Mouse (Mus musculus) right cerebral cortex, postnatal 14 days (tissue): ENCODE measurements around the gene Arhgef3.

ENCODE experiments used
- DNase-seq: peaks from one replicate; pipeline ENCODE4 v3.0.0; 2022

The Arhgef3 gene

DNA sequence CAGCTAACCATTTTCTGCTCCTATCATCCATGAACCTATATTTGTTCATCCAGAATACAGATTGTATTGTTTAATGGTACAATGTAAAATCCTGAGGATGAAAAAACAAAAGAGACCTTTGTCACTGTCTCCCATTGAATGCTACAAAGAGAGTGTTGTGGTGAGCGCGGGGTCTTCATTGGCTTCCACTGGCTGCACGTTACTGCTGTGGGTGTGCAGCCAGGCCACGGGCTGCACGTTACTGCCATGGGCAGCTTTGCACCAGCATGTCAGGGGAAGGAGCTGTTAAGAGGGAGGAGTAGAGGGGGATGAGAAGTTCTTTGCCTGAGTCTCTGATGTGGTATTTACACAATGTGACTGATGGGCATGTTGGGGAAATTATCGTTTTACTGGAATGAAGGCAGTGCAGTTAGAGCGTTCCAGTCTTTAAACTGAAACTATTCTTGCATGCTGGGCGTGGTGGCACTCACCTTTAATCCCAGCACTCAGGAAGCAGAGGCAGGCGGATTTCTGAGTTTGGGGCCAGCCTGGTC is 277.1 kb downstream of the Arhgef3 start:
- DNase-seq = no peak

DNA sequence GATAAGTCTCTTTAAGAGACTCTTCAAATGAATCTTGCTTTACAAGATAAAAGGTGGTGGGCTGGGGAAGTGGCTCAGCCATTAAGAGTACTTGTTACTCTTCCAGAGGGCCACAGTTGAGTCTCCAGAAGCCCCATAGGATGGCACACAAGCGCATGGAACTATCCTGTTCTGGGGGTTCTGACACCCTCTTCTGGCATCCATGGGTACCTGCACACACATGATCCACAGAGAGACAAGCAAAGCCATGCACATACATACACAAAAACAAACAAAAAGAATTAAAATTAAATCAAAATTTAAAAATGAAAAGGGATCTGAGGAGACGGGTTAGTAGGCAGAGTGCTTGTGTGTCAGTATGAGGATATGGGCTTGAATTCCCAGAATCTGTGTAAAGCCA is 278.0 kb downstream of the Arhgef3 start:
- no peak for DNase-seq

DNA sequence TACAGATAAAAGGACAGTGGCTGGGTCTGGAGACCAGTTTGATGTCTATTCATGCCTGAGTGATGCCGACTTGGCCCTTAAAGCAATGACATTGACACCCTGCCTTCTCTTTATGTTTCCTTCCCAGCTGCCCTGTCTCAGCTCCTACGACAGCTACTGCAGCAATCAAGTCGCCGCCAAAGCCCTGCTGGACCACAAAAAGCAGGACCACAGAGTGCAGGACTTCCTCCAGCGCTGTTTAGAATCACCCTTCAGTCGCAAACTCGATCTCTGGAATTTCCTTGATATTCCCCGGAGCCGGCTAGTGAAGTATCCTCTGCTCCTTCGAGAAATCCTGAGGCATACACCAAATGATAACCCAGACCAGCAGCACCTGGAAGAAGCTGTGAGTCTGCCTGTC is 279.1 kb downstream of the Arhgef3 start:
- DNase-seq = no peak

DNA sequence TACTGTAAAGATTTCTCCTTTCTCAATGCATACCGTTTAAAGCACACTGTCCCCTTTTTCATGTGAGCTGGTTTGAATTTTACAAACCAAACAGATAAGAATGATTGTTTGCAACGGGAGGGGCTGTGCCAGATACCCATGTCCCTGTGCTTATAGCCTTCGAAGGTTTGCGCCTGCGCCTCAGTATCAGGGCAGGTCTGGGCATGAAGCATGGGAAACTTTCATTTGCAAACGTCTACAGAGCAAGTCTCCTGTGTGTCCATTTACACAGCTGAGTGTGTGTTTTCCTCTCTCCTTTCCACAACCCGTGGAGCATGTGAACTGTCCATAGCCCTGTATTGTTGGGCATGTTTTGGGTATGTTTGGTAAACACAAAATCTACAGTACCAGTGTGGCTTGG is 281.7 kb downstream of the Arhgef3 start:
- DNase-seq = no peak

DNA sequence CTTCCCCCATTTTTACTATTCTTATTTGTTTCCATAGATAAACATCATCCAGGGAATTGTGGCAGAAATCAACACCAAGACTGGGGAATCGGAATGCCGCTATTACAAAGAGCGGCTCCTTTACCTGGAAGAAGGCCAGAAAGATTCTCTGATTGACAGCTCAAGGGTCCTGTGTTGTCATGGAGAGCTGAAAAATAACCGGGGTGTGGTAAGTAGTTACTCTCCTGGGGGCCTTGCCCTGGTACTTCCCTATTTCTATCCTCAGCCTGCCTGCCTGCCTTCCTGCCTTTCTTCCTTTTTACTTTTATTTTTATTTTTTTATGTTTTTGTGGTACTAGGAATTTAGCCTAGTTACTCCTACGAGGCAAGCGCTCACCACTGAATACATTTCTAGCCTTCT is 282.8 kb downstream of the Arhgef3 start:
- DNase-seq = no peak

DNA sequence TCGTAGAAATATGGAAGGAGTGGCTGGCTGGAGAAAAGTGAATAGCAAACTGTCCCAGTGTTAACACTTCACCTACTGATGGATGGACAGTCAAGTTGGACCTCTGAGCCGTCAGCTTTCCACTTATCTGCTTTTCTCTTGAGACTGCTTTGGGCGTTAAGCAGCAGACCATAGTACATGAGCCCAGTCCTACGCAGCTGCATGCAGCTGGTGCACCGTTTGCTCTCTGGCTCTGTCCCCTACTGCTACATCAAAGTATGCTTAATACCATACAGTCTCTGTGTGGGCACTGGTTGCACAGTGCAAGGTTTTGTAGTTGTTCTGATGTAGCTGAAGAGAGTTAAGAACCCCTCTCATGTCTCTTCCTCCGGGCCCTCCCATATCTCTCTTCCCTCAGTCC is 285.8 kb downstream of the Arhgef3 start:
- no peak for DNase-seq

DNA sequence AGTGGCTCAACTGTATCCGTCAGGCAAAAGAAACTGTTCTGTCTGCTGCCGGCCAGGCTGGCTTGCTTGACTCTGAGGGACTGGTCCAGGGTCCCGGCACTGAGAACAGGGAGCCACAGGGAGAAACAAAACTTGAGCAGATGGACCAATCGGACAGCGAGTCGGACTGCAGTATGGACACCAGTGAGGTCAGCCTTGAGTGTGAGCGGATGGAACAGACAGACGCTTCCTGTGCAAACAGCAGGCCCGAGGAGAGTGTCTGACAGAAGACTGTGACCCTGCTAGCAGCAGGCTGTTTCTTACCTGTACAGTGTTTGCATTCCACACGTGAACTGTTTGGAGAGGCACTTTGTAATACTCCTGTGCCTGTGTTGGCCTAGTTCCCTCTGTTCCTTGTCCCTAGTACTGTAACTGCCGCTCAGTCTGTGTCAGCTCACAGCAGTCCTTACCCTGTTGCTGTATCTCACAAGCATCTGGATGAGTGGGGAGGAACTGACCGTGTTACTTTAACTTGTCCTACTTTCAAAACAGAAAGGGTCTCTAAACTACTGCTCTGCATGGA is 287.1 kb downstream of the Arhgef3 start:
- no peak for DNase-seq

DNA sequence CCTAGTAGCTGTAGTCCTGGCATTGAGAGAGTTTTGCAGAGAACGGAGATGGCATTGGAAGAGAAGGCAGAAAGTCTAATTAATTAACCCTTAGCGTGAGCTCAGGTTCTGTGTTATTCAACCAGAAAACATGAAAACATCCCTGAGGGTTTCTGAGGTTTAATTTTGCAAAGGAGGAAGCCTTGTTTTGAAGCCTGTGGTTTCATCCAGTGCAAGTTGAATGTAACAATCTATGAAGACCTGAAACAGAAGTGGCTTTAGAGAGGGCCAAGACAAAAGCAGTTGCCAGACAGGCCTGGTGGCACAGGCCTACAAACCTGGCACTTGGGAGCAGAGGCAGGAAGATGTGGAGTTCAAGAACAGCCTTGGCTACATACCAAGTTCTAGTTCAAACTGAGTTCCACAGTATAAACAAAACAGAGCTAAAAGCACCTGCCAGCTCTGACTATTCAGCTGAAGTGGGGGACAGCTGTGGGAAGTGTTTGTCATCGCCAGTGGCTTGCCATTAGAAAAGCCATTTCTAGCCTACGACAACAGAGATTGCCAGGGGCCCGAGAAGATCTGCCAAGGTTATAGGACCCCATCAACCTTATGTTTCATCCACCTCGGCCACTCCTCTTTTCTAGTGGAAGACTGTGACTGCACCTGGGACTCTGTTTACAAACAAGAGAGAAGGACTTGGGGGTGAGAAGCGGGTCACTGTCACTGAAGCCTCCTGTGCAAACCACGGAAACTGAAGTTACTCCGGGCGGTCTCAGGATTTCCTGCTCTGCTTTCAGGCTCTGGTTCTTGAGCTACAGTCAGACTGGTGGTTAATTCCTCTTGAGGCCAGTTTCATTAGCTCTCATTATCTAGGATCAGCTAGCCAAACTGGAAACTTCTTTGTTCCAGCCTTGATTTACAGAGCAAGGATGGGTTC is 287.9 kb downstream of the Arhgef3 start:
- no peak for DNase-seq

DNA sequence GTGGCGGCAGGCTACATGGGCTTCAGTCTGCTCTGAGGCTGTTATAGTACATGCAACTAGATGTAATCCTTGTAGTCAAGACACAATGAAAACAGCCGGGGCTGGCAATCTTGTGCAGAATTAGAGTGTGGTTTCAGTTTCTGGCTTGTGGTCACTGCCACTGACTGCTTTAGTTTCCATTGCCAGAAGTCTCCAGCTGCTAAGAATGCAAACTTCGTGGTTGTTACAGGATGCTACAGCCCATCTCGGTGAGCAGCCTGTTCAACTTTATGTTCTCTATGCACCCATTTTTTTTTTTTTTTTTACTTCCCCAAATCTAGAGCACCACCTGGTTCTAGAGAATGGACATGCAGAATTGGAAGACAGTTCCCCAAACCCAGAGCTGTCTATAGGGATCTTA is 290.8 kb downstream of the Arhgef3 start:
- DNase-seq = no peak

DNA sequence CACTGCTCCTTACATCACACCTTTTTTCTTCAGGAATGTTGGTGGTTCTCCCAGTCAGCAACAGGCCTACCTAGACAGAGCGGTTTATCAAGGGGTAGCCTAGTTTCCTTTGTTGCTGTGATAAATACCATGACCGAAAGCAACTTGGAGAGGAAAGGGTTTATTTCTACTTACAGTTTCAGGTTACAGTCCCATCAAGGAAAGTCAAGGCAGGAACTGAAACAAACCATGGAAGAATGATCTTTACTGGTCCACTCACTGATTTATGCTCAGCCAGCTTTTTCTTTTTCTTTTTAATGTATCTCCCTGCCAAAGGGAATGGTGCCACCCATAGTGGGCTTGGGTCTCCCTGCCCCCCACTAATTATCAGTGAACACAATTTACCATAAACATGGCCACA is 291.2 kb downstream of the Arhgef3 start:
- DNase-seq = no peak

DNA sequence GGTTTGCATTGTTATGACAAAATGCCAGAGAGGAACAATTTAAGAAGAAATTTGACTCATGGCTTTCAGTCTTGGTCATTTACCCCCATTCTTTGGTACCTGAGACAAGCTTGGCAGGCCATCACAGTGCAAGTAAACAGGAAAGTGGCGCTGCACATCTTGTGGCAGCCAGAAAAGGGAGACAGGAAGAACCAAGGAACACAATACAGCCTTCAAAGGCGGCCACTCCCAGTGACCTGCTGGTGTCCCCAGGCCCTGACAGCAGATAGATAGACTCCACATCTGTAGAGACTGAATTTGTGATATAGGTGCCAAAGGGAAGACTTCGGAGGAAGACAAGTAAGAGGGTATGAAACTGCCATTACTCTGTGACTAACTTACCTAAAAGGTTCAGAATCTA is 293.5 kb downstream of the Arhgef3 start:
- no peak for DNase-seq

DNA sequence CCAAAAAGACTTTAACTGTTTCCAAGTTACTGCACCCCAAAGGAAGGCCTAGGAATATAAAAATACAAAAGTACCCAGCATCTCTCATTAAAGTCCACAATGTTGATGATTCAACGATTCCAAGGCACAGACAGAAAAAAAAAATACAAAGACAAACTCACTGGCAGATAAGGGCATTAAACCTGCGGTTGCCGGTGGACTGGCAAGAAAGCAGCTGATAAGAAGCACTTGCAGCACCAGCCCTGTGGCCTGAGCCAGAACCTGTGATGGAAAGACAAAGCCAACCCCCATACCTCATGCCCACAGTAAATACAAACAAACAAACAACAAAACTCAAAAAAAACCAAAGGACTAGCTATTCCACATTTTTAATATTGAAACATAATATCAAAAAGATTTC is 295.0 kb downstream of the Arhgef3 start:
- no peak for DNase-seq

DNA sequence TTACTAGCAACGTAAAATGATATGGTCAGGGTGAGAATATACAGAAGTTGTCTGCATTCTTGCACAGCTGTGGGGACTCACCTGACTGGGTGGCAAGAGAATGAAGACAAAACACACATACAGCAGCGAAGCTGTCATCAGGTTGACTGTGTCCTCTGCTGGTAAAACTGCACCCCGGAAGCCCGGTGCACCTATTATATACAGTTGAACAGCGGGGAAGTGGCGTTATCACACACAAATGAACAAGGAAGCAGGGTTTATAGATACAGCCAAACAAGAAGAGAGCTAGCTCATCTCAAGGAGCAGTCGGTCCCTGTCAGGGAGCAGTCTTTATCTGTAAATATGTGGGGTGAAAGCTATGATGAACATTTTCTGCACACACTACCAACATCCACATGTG is 296.8 kb downstream of the Arhgef3 start:
- DNase-seq = no peak

DNA sequence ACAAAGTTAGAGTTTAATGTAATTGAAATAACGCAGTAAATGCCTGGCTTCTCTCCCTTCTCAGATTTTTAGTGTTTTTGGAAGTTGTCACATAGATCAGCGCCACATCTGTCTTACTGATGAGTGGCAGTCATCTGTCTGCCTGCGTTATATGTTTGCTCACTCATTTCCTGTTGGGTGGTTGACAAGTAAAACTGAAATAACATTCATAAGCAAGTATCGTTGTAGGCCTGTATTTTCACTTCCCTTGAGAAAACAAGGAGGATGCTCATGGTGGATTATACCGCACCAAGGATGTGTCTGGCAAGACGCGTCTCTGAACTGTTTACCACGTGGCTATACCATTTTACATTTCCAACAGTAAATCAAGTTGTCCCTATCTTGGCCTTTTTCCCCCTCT is 298.0 kb downstream of the Arhgef3 start:
- no peak for DNase-seq

DNA sequence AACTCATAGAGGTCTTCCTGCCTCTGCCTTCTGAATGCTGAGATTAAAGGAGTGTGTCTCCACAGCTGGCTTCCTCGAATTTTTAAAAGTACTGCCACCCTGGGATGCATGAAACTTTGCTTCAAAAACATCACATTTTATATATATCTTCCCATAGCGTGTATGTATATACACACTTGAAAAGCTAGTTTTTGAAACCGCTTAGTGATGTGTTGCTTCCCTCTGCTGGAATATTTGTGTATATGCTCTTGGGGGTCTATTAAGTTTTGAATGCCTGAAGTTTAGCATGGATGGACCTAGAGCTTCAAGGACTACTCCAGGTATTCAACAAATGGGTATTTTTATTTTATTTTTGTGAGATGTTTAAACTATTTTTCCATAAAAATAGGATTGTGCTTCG is 299.3 kb downstream of the Arhgef3 start:
- DNase-seq = no peak

DNA sequence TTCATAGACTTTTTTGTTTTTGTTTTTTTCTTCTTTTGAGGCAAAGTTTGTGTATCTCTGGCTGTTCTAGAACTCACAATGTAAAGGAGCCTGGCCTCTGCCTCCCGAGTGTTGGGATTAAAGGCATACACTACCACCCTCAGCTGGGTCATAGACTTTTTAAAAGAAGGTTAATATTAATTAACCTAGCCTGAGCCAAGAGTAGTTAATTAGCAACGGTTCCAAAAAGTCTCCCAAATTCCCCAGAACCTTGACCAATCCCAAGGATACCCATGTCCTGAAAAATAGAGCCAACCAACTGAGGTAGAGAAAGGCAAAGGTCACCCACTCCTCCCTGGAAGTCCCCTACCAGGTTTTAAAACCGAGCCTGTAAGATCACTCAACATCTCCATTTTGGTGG is 306.1 kb downstream of the Arhgef3 start:
- no peak for DNase-seq

DNA sequence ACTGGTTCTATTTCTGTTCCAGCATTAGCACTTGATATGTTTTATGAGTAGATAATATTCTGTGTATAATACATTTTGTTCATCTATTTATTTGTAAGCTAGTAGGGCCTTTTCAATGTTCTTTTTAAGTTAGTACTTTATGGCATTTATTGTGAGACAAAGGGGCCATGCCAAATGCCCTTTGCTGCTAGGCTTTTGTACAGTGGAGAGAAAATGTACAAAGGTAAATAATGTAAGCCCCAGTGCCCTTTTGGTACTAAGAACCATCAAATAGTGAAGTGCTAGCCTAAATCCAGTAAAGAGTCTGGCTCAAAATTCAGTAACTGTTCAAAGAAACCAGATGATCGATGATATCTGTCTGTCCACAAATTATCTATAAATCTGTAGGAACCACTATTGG is 307.6 kb downstream of the Arhgef3 start:
- DNase-seq = no peak

DNA sequence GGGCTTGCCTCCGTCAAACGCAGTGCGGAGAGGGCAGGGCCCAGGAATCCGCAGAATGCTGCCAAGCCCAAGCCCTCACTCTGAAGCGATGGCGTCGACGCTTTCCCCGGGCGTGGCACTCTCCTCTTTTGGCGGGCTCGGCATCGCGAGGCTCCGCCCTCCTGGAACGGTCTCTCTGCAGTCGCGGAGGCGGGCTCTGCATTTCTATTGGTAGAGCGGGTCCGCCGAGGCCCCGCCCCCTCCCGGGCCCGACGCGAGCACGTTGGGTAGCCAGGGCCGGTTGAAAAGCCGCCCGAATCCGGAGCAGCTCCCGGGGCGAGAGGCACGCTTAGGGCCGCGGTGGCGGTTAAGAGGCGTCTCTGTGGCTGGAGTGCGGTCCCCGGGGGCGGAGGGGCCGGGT is 313.9 kb downstream of the Arhgef3 start, which contains the start of gene Fam208a:
Fam208a (plus strand) TSS at position 262 of the 400 bp plus-strand sequence.
- peak; percentile 94 for DNase-seq

DNA sequence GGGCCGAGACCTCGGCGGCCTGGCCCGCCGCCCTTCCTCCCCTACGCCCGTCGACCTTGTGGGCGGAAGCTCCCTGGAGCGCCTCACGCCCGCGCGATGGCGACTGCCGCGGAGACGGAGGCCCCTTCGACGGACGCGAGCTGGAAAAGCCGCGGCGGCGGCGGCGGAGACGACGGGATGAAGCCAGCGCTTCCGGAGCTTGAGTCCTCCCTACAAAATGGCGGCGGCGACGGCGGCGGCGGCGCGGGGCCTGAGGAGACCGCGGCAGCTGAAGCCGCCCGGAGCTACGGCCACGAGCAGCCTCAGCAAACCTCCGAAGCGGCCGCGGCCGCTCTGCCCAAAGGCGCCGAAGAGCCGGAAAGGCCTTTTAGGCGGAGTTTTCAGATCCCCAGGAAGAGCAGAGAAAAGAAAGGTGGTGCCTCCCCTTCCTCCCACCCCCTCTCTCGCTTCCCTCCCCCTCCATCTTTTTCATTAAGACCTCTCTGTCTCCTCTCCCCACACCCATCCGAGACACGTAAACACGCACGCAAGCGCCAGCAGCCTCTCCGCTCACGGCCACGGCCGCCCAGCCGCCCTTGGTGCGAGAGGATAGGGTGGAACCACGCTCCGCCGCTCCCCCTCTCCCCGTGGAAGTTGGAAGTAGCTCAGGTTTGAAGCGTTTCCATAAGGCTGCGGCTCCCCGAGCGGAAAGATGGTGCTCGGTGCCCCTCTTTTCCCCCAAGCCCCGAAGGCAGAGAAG is 314.4 kb downstream of the Arhgef3 start:
- DNase-seq = peak; percentile 86

DNA sequence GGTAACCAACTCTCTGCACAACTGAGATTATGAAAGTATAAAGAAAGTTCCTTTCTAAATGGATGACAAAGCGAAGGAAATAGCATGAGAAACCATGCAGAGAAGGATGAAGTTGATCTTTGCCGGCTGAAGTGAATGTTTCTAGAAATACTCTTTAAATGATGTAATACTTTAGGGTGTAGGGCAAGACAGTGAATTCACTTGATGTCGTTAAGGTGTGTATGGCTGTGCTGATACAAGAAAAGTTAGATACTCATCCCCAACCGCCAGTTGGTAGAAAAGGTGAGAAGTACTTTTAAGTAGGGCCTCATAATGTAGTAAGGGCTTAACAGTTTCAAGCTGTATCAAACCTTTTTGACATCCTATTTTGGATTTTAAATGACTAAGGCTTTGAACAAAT is 315.6 kb downstream of the Arhgef3 start:
- DNase-seq = no peak

DNA sequence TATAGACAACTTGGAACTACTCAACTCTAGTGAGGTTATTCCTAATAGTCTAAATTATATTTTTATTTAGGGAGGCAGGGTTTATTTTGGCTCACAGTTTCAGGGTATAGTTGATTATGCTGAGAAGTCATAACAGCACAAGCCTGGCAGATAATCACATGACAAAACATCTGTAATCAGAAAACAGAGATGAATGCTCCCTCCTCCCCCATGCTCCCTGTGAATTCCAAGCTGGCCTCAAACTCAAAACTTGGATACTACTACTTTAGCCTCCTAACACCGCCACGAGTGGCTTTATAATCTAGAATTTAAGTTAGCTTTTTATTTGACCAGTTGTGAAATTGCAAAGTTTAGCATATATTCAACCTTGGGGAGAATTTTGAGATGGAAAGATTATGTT is 317.4 kb downstream of the Arhgef3 start:
- no peak for DNase-seq

DNA sequence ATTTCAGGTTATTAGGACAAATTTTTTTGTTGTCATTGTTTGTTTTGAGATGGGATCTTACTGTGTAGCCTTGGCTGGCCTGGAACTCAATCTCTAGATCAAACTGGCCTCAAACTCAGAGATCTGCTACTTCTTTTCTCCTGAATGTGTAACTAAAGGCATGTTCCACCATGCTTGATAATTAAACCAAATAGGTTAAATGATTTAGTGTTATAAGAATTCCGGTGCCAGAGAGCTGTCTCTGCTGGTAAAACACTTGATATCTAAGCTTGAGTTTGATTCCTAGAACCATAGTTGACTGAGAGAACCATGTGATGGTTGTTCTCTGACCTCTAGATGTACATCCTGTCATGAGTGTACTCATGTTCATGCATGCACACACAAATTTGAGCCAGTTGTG is 321.4 kb downstream of the Arhgef3 start:
- no peak for DNase-seq

DNA sequence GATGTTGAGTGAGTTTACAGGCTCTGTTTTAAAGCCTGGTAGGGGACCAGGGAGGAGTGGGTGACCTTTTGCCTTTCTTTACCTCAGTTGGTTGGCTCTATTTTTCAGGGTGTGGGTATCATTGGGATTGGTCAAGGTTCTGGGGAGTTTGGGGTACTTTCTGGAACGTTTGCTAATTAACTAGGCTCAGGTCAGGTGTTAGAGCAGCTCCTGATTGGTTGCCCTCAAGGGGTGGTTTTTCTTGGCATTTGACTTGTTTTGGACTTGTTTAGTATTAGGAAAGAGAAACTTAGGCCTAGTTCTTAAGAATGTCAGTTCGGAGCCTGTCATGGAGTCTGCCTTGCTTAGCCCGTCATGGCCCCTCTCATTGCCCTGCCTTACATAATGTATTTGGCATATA is 322.1 kb downstream of the Arhgef3 start:
- no peak for DNase-seq

DNA sequence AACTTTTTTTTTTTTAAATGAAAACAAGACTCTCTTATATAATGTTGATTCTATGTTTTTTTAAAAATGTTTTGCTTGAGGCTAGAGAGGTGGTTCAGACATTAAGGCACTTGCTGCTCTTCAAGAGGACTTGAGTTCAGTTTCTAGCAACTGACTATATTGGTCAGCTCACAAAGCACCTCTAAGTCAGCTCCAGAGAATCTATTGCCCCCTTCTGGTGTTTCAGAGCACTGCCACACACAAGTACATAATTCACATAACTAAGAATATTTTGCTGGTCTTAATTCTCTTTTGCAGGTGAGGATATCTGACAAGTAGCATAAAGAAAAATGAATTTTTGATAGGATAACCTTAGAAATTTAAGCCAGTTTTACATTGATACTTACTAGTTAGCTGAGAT is 326.2 kb downstream of the Arhgef3 start:
- DNase-seq = no peak
